Mouse (Mus musculus) liver, postnatal 0 days (tissue): ENCODE data around the gene Rec114.

Experiments used
- CTCF ChIP-seq: sonication (generic); IDR thresholded peaks from 2 replicates; pipeline ENCODE4 v1.5.1; 2016; ENCODE audit warnings: antibody characterized with exemption, low read depth
- EP300 ChIP-seq: IDR thresholded peaks from 2 replicates; pipeline ENCODE4 v1.6.1; 2016; ENCODE audit warnings: antibody characterized with exemption, low read depth, mild to moderate bottlenecking

- no peak for TF ChIP-seq CTCF
- no peak for TF ChIP-seq EP300
Observed at GRCm38 (mm10) chr9:58722151-58722550, 21.6 kb downstream of the Rec114 start.
